Mouse (Mus musculus) adrenal gland, postnatal 0 days (tissue): ENCODE data around the gene Prok1. TPM values are rescaled to one million over a fixed set of nuclear protein-coding genes. Genes with fewer than 3 reads are reported as not detected.

Source experiments
- polyA plus RNA-seq: library from polyadenylated mRNA; unstranded; fragments of >200 nt; fragmentation: Nextera tagmentation; extraction: Ambion mirVana; gene quantifications from 2 replicates; pipeline ENCODE4 v1.2.1, GENCODE M21; 2015

Gene Prok1
- polyA plus RNA-seq: 0.32 and 0.43 TPM in 2 replicates

GRCm38 (mm10) chr3:107239607-107240006 lies at the start of gene Prok1:
Gene Prok1 (minus strand): TSS chr3:107239707.

GRCm38 (mm10) chr3:107278479-107279269 lies 39.2 kb upstream of the Prok1 start, which contains the start of gene Lamtor5:
Gene Lamtor5 (plus strand): TSS chr3:107278858.

DNA sequence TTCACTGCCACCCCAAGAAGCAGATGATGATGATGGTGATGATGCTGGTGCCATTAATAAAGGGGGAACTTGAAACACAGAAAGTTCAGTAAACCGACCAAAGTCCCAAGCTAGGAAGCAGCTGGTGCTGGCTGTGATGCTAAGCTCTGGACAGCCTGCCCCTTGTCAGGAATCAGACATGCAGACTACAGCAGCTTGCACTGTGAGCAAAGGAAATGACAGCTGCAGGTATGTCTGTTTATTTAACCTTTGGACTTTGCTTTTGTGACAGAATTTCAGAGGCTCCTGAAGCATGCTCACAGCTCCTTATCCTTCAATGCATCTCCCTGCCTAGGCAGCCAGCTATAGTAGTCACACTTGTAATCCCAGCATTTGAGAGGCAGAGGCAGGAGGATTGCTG lies 9.0 kb downstream of the Prok1 start, which contains the start of gene A630076J17Rik:
TSS of gene A630076J17Rik (plus strand) at position 88 of the 400 bp plus-strand sequence.

DNA sequence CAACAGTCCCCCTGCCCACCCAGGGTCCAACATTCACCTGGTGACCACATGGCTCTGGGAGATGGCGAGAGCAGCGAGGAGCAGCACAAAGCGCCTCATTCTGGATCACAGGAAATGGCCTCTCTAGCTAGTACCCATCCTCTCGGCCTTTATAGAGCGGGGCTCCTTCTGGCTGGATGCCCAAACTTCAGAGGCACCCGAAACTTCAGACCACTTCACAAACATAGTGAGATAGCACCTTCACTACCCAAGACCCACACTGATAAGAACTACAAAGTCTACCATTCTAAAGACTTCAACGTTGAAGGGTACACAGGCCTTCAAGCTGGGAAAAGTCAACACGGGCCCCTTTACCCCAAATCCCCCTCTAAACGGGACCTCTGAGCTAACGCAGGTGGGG lies 17.9 kb downstream of the Prok1 start, which contains the start of gene Cym:
TSS of gene Cym (minus strand) at position 125 of the 400 bp plus-strand sequence.

Other genes with a start within 250 kb of the Prok1 start
- 0.98 and 1.7 TPM in 2 replicates for gene Kcna3, start 203.5 kb downstream of the Prok1 start, polyA plus RNA-seq
- 0.36 and 0.69 TPM in 2 replicates for gene Kcna2, start 138.6 kb downstream of the Prok1 start, polyA plus RNA-seq
- not detected in 2 replicates for gene Kcna10, start 56.7 kb downstream of the Prok1 start, polyA plus RNA-seq
- gene Cym, start 18.0 kb downstream of the Prok1 start, polyA plus RNA-seq: 5.7 and 151 TPM in 2 replicates
- gene A630076J17Rik, start 9.1 kb downstream of the Prok1 start, polyA plus RNA-seq: not detected in 2 replicates
- gene Lamtor5, start 39.2 kb upstream of the Prok1 start, polyA plus RNA-seq: 323 and 440 TPM in 2 replicates
- gene Slc16a4, start 51.5 kb upstream of the Prok1 start, polyA plus RNA-seq: 2.7 and 3.5 TPM in 2 replicates
- gene Rbm15, start 94.0 kb upstream of the Prok1 start, polyA plus RNA-seq: 5.6 and 8.5 TPM in 2 replicates
- 4.8 and 6.4 TPM in 2 replicates for gene Kcnc4, start 219.8 kb upstream of the Prok1 start, polyA plus RNA-seq